Mouse (Mus musculus) retina, embryonic 14.5 days (tissue): ENCODE measurements around the gene Cdh22.

Experiments
- DNase-seq: peaks from one replicate; pipeline ENCODE4 v3.0.0-alpha.2; 2015; ENCODE audit warnings: low spot score

Cdh22 gene

GRCm38 (mm10) chr2:165250903-165251302 lies 16.2 kb upstream of the Cdh22 start:
- no peak for DNase-seq

- DNase-seq: peak; percentile 91
These were observed 14.3 kb upstream of the Cdh22 start for GRCm38 (mm10) chr2:165248967-165249366.

GRCm38 (mm10) chr2:165246349-165246748 lies 11.7 kb upstream of the Cdh22 start:
- no peak for DNase-seq

GRCm38 (mm10) chr2:165243122-165243720 lies 8.6 kb upstream of the Cdh22 start:
- no peak for DNase-seq

- DNase-seq: no peak
These were observed 7.9 kb upstream of the Cdh22 start for GRCm38 (mm10) chr2:165242575-165242974.

- DNase-seq: no peak
These were observed 7.1 kb upstream of the Cdh22 start for GRCm38 (mm10) chr2:165241786-165242185.

GRCm38 (mm10) chr2:165240371-165240770 lies 5.7 kb upstream of the Cdh22 start:
- DNase-seq: no peak

GRCm38 (mm10) chr2:165239533-165240144 lies 5.0 kb upstream of the Cdh22 start:
- DNase-seq: no peak

- no peak for DNase-seq
These were observed 3.9 kb upstream of the Cdh22 start for GRCm38 (mm10) chr2:165238416-165239145.

- no peak for DNase-seq
These were observed 401 bp downstream of the Cdh22 start for GRCm38 (mm10) chr2:165234291-165234612.

- DNase-seq: peak; percentile 77
These were observed 962 bp downstream of the Cdh22 start for GRCm38 (mm10) chr2:165233491-165234290.

GRCm38 (mm10) chr2:165229050-165229449 lies 5.6 kb downstream of the Cdh22 start:
- DNase-seq: no peak

GRCm38 (mm10) chr2:165223837-165224236 lies 10.8 kb downstream of the Cdh22 start:
- DNase-seq: no peak

GRCm38 (mm10) chr2:165221952-165222351 lies 12.7 kb downstream of the Cdh22 start:
- no peak for DNase-seq

GRCm38 (mm10) chr2:165220347-165220945 lies 14.2 kb downstream of the Cdh22 start:
- no peak for DNase-seq

GRCm38 (mm10) chr2:165218954-165219353 lies 15.7 kb downstream of the Cdh22 start:
- no peak for DNase-seq

GRCm38 (mm10) chr2:165217361-165218149 lies 17.1 kb downstream of the Cdh22 start:
- DNase-seq: no peak

GRCm38 (mm10) chr2:165215103-165215951 lies 19.3 kb downstream of the Cdh22 start:
- peak; percentile 79 for DNase-seq

GRCm38 (mm10) chr2:165211426-165212079 lies 23.1 kb downstream of the Cdh22 start:
- DNase-seq: peak; percentile 64

GRCm38 (mm10) chr2:165210948-165211347 lies 23.7 kb downstream of the Cdh22 start:
- no peak for DNase-seq
